Mouse (Mus musculus) spleen, adult 18-20 months (tissue): ENCODE measurements at regions not wholly inside any gene's neighbourhood (a gene's known extent, or its start where the extent isn't known, plus 50 kb on each side); places are given as distances from the start of the nearest gene placed in this dataset.

Source experiments
- DNase-seq, 2 experiments: peaks; one replicate each; pipeline ENCODE4 v3.0.0; 2022; ENCODE audit warnings: mixed read lengths in 2 of 2

DNA sequence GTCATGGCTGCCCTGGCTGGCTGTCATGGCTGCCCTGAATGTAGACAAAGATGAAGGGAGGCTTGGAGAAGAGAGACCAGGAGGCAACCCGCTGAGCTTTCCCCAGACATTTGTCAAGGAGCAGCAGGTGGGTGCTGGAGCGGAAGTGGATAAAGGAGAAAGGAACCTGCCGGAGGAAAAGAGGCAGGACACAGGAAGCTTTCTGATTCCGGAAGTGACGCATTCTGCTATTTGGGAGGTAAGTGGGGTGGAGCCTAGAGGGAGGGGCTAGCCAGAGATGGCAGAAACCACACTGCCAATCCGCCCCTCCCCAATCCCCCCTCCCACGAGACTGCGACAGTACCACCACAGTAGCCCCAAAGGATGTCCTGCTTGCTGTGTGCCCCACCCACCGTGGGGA lies 80.1 kb downstream of the Gm572 start:
- DNase-seq = no peak

DNA sequence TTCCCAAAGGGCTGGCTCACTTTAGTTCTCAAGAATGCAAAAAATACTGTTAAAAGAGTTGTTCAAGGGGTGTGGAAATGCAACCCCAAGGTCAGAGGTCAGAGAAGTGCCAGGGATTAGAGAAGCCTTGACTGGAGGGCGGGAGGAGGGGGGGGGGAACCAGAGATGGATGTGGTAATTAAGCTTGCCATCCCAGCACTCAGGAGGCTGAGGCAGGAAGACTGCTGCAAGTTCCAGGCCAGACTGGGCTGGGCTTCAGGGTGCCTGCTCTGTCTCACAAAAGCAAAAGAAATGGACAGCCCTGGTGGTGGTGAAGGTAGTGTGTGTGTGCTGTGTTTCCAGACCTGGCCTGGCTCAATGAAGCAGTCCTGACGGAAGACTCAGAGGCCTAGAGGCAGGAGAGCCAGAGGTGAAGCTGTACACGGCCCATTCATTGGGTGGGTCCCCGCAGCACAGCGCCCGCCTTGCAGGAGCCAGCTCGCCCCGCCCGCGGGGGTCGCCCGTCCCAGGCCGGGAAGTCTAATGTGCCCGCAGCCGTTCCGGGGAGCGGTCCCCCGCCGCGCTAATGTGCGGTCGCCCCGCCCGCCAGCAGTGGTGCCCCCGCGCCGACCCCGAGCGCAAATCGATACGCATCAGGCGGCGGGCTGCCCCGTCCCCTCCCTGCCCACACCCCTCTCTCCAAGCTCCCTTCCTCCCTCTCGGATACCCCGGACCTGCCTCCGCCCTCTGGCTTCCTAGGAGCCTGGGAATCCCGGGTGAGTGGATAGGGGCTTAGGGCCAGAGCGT lies 80.1 kb upstream of the Casz1 start:
- DNase-seq = no peak

DNA sequence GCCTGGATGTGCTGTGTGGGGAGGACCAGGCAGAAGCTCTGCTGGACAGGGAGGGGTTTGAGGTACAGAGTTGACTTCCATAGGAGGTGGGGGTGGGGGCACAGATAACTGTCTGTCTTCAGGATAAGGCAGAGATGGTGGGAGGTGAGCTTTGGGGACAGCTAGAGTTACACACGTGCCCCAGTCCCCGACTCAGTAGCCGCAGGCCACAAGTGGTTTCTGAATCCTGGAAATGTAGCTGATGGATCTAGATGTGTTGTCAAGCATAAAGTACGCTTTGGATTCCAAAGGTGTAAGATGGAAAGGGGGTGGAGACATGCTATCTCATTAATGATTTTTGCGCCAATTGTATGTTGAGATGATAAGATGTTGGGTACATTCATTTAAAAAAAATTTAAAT lies 75.4 kb upstream of the Casz1 start:
- no peak for DNase-seq

DNA sequence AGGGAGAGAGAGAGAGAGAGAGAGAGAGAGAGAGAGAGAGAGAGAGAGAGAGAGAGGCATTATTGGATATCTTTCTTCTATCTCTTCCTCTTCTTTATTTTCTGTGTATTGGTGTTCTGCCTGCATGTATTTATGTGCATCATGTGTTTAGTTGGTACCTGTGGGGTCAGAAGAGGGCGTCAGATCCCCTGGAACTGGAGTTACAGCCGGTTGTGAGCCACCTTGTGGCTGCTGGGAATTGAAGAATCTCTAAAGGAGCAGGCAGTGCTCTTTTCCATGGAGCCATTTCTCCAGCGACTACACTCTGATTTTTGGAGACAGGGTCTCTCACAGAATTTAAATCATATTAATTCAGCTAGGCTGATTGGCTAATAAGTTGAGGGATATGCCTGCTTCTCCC lies 72.6 kb upstream of the Casz1 start:
- no peak for DNase-seq

DNA sequence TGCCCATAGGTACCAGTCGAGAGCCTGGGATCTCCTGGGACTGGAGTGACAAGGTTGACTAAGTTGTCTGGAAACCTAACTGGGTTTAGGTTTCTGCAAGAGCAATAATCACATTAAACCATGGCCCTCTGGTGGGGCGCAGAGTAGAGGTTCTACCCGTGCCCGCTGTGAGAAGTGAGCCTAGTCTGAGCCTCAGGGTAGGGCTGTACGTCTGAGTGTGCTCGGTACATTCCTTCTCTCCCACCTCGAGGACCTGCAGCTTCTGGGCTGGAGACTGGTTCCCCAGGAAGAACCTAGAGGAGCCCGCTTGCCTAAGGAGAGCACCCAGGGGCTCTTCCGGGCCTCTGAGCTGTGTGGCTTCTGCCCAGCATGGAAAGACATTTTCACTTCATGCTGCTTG lies 70.2 kb upstream of the Casz1 start:
- DNase-seq = no peak

DNA sequence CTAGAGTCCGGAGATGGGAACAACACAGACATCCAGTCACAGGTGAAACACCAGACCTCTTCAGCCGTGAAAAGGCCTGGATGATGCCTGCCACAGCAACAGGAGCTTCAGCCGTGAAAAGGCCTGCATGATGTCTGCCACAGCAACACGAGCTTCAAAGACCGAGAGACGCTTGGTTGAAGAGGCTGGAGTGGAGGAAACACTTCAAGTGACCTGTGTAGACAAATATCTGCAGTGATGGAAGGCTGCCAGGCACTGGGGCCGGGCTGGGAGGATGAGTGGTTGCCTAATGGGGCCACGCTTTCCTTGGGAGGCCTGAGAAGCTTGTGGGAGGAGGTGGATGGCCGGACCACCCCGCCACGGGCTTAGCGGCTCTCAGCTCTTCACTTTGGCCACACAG lies 69.7 kb upstream of the Casz1 start:
- no peak for DNase-seq

DNA sequence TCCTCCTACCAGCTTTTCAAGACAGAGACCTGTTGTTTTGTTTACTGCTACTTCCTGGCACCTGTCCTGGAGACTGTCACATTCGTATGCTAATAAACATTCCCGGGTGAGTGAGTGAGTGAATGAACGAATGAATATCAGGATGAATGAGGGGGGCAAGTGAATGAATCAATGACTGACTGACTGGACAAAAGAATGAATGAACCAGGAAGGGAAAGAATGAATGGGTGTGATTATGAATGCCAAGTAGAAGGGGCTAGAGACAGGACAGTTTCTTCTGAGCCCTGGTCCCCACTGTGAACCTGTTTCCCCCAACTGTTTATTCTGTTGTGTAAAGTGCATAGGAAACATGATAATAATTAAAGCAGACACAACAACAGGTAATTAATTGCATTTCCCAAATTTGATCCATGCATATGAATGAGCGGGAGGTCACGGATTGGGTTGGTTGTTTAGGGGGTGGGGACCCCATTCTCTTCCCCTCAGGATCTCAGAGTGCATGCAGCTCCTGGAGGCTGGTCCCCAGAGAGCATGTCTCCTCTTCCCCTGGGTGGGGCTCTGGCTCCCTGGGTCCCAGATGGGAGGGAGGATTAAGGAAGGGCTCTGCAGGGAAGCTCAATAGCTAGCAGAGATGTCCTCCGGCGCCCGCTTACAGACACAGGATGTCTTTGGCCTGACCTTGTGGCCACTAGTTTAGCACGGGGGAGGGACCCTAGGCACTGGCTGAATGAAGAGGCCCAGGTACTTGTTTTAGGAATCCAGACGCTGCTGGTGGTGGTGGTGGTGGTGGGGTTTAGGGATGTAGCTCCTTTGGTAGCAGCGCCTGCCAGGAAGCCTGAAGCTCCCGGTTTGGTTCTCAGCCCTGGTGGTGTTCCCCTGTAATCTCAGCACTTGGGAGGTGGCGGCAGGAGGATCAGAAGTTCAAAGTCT lies 65.4 kb upstream of the Casz1 start:
- DNase-seq = no peak

DNA sequence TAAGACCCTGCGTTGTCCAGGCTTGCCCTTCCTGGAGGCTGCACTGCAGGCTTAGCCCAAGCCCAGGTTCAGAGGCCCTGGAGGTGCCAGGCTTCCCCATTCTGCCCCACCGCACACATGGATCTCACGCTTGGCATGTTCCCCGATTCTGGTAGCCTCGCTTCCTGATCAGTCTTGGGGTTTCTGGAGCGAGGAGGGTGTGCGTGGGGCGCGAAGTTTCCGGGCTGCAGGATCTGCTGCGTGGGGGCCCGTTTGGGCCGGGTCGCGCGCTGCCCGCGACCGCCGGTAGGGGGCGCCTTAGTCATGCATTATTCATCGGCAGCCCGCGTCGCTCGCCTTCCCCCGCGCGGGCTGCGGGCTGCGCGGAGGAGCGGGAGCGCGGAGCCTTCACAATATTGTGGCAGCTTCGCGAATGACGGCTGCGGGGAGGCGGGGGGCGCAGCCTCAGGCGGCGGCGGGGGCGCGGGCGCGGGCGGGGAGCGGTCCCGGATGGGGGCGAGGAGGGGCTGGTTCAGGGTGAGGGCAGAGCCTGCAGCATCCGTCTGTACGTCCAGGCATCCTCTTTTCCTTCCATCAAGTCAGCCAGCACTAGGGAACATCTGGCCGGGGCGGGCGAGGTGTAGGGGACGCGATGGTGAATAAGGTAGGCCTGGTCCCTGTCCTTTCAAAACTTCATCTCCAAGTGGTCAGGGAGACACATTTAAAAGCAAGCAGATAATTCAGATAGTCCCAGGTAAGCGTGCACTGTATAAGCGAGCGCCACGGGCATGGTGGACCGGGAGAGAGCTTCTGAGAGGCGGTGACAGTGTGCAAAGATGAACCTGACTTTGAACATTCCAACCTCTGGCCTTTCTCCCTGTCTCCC lies 61.4 kb upstream of the Casz1 start:
- peak; percentile 20 to 66 for DNase-seq

DNA sequence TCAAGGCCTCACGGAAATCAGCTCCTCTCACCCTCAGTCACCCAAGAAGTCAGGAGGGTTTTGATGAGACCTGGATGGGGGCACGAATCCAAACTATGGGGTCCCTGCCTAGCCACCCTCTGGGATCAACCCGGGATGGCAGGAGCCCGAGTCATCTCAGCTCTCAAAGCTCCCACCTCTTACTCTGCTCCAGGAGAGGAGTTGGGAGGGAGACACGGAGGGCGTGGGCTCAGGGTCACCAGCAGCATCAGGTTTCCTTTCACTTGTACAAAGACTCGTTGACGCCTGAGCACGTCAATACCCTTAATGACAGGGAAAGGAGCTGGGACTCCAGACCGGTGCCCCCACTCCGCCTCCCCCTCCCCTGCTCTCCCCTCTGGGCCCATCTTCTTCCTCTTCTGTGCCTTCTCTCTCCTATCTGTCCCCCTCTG lies 60.8 kb upstream of the Casz1 start:
- DNase-seq = no peak

DNA sequence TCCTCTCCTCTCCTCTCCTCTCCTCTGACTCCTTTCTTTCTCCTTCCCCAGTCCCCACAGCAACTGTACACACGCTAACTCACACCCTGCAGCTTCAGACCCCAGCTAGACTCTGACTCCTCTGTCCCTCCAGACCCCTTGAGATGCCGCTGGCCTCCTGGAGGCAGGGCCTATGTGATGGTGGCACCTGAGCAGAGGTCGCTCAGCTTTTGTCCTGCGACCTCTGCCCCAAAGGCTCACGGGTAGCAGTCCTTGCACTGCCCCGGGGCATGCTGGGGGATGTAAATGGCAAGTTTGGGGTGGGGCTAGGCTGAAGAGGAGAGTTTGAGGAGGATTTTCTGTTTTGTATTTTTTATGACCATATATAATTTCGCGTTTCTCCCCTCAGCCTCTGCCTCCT lies 60.2 kb upstream of the Casz1 start:
- DNase-seq = no peak

DNA sequence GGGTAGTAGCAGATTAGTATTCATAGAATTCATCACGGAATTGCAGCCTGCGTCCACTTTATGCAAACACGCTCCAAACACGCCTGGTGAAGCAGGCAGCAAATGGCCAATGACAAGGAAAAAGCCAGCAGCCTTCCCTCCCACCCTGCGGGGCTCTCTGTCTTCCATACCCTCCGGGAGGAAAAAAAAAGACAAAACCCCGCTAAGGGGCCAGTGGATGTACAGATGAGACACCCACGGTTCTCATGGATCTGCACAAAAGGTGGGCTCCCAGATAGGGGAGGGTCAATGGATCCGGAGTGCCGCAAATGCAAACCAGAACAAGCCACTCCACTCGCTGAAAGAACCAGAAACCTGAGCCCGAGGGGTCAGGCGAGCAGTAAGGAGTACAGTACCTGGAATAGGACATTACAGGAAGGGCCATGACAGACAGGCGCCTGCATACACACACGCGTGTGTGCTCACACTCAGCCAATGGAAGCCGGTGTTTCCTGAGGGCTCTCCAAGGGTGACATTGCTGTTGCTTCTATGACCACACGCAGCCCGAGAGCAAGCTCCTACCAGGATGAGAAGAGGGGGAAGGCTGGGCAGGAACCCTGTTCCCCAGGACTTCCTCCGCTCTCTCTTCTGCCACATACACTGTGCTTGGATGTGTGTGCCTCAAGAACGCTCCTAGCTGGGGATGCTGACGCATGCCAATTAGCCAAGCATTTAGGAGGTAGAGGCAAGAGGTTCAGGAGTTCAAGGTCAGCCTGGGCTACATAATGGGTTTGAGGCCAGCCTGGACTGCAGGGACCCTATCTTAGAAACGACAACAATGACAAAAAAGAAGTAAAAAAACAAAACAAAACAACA lies 57.5 kb upstream of the Casz1 start:
- DNase-seq = no peak

DNA sequence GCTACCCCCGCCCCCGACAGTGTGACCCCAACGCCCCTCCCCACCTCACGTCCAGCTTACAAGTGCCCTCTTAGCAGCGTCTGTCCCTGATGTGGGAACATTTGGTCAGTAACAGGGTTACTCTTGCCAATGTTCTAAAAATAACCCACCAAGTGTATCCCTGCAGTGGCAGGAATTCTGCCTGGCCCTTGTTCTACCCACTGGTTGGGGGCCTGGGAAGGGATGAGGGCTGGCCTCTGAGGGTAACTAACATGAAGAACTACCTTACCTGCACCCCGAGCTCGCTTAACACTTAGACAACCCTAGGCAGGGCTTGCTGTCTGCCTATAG lies 56.9 kb upstream of the Casz1 start:
- DNase-seq = no peak

DNA sequence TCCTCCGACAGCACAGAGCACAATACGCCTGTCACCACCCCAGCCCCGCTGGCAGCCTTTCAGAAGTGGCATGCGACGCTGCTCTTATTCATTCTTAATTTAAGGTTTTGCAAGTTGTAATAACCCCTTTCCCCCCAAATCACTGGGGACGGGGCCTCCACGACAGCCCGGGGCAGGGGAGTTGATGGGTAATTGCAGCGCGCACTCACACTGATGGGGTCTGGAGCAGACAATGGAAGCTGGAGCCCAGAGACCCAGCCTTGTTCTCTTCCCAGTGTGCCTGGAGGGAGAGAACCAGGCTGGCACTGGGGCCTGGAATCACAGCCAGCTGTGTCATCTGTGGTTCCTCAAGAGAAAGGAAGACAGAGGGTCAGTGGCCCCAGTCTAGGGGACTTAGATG lies 54.2 kb upstream of the Casz1 start:
- DNase-seq = no peak

DNA sequence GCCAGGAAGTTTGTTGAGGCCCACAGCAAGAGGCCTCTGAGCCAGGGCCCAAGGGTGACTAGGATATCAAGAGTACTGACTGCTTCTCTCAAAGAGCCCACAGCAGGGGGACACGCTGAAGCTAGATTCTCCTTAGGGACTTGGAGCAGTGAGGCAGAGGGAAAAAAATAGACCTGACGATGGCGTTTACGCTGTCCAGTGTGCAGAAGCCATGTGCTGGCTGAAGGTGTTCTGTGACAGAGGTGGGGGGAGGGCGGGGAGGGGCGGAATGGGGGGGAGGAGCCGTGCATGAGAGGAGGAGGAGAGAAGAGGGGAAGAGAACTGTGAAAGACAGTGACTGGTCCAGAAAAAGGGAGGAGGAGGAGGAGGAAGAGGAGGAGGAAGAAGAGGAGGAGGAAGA lies 52.6 kb upstream of the Casz1 start:
- no peak for DNase-seq

DNA sequence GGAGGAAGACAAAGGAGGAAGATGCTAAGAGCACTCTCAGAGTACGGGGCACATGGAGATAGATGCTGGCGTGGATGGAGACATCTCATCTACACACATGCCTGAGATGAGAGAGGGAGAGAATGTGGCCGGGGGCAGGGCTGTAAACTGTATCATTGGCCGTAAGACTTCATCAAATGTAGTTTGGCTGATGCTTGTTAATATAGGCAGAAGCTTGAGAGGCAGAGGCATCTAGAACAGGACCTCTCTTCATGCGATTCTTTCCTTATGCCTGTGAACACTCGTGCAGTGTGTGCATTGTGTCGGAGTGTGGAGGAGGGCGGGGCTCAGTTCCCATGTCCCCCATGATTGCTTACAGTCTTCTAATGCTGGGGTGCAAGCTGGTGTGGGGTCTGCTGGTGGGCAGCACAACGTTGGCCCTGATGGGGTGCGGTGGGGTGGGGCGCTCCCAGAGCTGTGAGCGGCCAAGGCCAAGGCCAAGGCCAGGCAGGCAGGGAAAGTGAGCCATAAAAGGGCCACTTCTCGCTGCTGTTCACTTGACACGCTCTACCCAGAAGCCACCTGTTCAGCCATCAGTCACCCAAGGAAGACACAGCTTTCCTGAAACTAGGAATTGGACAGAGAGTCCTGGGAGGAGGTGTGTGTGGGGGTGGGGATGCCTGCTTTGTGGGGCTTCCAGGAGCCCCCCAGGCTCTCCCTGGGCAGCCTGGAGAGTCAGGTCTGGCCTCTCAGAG lies 51.7 kb upstream of the Casz1 start:
- DNase-seq = no peak

DNA sequence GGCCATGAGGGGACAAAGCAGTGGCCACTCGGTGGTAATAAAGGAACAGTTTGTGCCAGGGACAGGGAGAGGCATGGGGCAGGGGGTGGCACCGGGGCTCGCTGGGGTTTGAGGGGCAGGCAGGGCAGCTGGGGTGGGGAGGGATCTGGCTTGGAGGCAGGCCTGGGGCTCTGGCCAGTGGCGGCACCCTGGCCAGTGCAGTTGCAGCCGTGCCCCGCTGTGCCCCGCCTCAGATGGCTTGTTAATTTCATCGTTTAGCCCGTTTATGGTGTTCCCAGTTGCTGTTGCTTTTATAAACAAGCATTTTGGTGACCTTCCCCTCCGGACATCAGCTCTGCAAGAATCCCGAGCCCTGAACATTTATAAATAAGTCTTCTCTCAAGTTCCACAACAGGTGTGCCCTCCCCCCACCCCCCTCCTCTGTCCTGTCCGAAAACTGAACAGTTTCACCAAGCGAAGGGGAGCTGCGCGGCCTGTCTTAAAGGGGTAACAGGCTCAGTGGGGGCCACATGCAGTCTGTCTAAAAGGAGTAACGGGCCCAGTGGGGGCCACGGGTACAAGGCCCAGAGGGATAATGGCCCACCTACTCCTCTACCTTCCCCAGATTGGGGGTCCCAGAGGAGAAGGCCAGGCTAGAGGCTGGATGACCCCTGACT lies 51.0 kb upstream of the Casz1 start:
- DNase-seq = no peak

DNA sequence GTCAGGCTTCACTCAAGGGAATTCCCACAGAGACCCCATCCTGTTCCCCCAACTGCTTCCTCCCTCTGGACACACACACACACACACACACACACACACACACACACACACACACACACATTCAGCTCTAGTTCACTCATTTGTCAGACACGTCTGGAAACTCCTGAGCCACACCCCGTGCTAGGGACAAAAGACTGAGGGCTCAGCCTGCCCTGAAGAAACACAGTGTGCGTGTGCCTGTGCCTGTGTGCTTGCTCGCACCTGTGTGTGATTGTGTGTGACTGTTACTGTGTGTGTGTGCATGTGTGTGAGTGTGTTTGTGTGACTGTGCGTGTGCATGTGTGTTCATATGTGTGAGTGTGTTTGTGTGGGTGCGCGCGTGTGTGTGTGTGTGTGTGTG lies 50.4 kb upstream of the Casz1 start:
- DNase-seq = no peak
